Mouse (Mus musculus) right cerebral cortex, postnatal 10 days (tissue): ENCODE measurements around the gene Pnkd.

Source experiments
- DNase-seq, 2 experiments: peaks; one replicate each; pipeline ENCODE4 v3.0.0; 2021; ENCODE audit warnings: low spot score in 2 of 2

Pnkd gene

GRCm38 (mm10) chr1:74359952-74360517 is 75.3 kb downstream of the Pnkd start:
- no peak for DNase-seq

GRCm38 (mm10) chr1:74361812-74362211 is 77.1 kb downstream of the Pnkd start, which contains the start of gene Catip:
TSS of gene Catip (plus strand) at chr1:74362108.
- DNase-seq, result peak; percentile 81 to 86

- DNase-seq, result no peak
Observed at GRCm38 (mm10) chr1:74362325-74363229, 77.8 kb downstream of the Pnkd start.

GRCm38 (mm10) chr1:74363437-74363836 is 78.7 kb downstream of the Pnkd start:
- DNase-seq, result no peak

GRCm38 (mm10) chr1:74364270-74364669 is 79.5 kb downstream of the Pnkd start:
- no peak for DNase-seq

- DNase-seq, result peak; percentile 67 to 72
Observed at GRCm38 (mm10) chr1:74367886-74368645, 83.3 kb downstream of the Pnkd start.

GRCm38 (mm10) chr1:74370040-74370439 is 85.3 kb downstream of the Pnkd start:
- DNase-seq, result no peak

GRCm38 (mm10) chr1:74373372-74373771 is 88.6 kb downstream of the Pnkd start:
- DNase-seq, result no peak

GRCm38 (mm10) chr1:74374980-74375379 is 90.2 kb downstream of the Pnkd start, which contains the start of gene Slc11a1:
TSS of gene Slc11a1 (plus strand) at chr1:74375195.
- DNase-seq, result no peak

- no peak for DNase-seq
Observed at GRCm38 (mm10) chr1:74375561-74375960, 90.8 kb downstream of the Pnkd start.

GRCm38 (mm10) chr1:74376396-74376795 is 91.7 kb downstream of the Pnkd start:
- no peak for DNase-seq

GRCm38 (mm10) chr1:74379058-74379504 is 94.4 kb downstream of the Pnkd start:
- no peak for DNase-seq

GRCm38 (mm10) chr1:74380484-74380883 is 95.8 kb downstream of the Pnkd start:
- no peak for DNase-seq

- DNase-seq, result no peak
Observed at GRCm38 (mm10) chr1:74381588-74382021, 96.9 kb downstream of the Pnkd start.

- no peak for DNase-seq
Observed at GRCm38 (mm10) chr1:74383385-74383784, 98.7 kb downstream of the Pnkd start.

GRCm38 (mm10) chr1:74384525-74384924 is 99.8 kb downstream of the Pnkd start:
- no peak for DNase-seq

GRCm38 (mm10) chr1:74385064-74385463 is 100.3 kb downstream of the Pnkd start:
- no peak for DNase-seq

- DNase-seq, result no peak
Observed at GRCm38 (mm10) chr1:74385531-74385930, 100.8 kb downstream of the Pnkd start.

GRCm38 (mm10) chr1:74386363-74386713 is 101.6 kb downstream of the Pnkd start:
- DNase-seq, result no peak

- DNase-seq, result peak; percentile 92
Observed at GRCm38 (mm10) chr1:74386714-74387385, 102.1 kb downstream of the Pnkd start.

GRCm38 (mm10) chr1:74387386-74387988 is 102.8 kb downstream of the Pnkd start:
- no peak for DNase-seq
